Mouse (Mus musculus) liver, postnatal 0 days (tissue): ENCODE measurements at regions not wholly inside any gene's neighbourhood (a gene's known extent, or its start where the extent isn't known, plus 50 kb on each side); places are given as distances from the start of the nearest gene placed in this dataset.

Source experiments
- CTCF ChIP-seq: sonication (generic); IDR thresholded peaks from 2 replicates; pipeline ENCODE4 v1.5.1; 2016; ENCODE audit warnings: antibody characterized with exemption, low read depth
- EP300 ChIP-seq: IDR thresholded peaks from 2 replicates; pipeline ENCODE4 v1.6.1; 2016; ENCODE audit warnings: antibody characterized with exemption, low read depth, mild to moderate bottlenecking

GRCm38 (mm10) chr2:75216931-75217330, 391.3 kb downstream of the Mtx2 start:
- TF ChIP-seq CTCF (no peak), EP300 (no peak)
